Mouse (Mus musculus) MEL (cell line): ENCODE measurements around the gene Cdh23. TPM values are rescaled to one million over a fixed set of nuclear protein-coding genes. Genes with fewer than 3 reads are reported as not detected.

ENCODE experiments used
- DNase-seq: peaks from one replicate; pipeline ENCODE4 v3.0.0; 2011; ENCODE audit warnings: low read depth, low spot score
- H3K27ac ChIP-seq: 2 replicates; pipeline ENCODE4 v1.5.1; 2012; ENCODE audit warnings: low read depth, mild to moderate bottlenecking, control low read depth, low read length, moderate library complexity; ENCODE audit not compliant: control insufficient read depth
- H3K27me3 ChIP-seq, 2 experiments: fragments of 150-350 bp in 1 of 2; sonication (generic) in 1 of 2; 2 replicates each; pipeline ENCODE4 v1.6.1; 2012; ENCODE audit warnings: low read length in 2 of 2, mild to moderate bottlenecking in 2 of 2, improper control_type of control experiment in 1 of 2, moderate library complexity in 1 of 2; ENCODE audit not compliant: insufficient read depth in 2 of 2, control insufficient read depth in 1 of 2
- H3K36me3 ChIP-seq, 2 experiments: 2 replicates each; pipeline ENCODE4 v1.6.1; 2012 to 2014; ENCODE audit warnings: low read length in 2 of 2, improper control_type of control experiment in 1 of 2, inconsistent platforms in 1 of 2, mild to moderate bottlenecking in 1 of 2; ENCODE audit not compliant: insufficient read depth in 2 of 2, control insufficient read depth in 1 of 2
- H3K4me1 ChIP-seq, 2 experiments: fragments of 150-350 bp in 1 of 2; sonication (generic) in 1 of 2; 2 replicates each; pipeline ENCODE4 v1.6.1; 2012; ENCODE audit warnings: low read length in 2 of 2, improper control_type of control experiment in 1 of 2, mild to moderate bottlenecking in 1 of 2; ENCODE audit not compliant: insufficient read depth in 2 of 2, control insufficient read depth in 1 of 2
- H3K4me3 ChIP-seq, 2 experiments: fragments of 150-350 bp in 1 of 2; sonication (generic) in 1 of 2; 2 replicates each; pipeline ENCODE4 v1.5.1; 2012; ENCODE audit warnings: low read depth in 2 of 2, low read length in 2 of 2, mild to moderate bottlenecking in 2 of 2, moderate library complexity in 2 of 2, control low read depth in 1 of 2, improper control_type of control experiment in 1 of 2; ENCODE audit not compliant: control insufficient read depth in 1 of 2, insufficient read depth in 1 of 2
- H3K79me2 ChIP-seq: 2 replicates; pipeline ENCODE4 v1.6.1; 2012; ENCODE audit warnings: mild to moderate bottlenecking, low read length, moderate library complexity; ENCODE audit not compliant: control insufficient read depth, poor library complexity, insufficient read depth
- H3K9ac ChIP-seq: 2 replicates; pipeline ENCODE4 v1.6.1; 2012; ENCODE audit warnings: low read depth, mild to moderate bottlenecking, control low read depth, low read length, moderate library complexity; ENCODE audit not compliant: control insufficient read depth, poor library complexity, severe bottlenecking
- H3K9me3 ChIP-seq: fragments of 150-350 bp; sonication (generic); replicated peaks from 2 replicates; pipeline ENCODE4 v1.6.1; 2012; ENCODE audit warnings: mild to moderate bottlenecking, low read length, improper control_type of control experiment, moderate library complexity; ENCODE audit not compliant: insufficient read depth
- CHD2 ChIP-seq: IDR thresholded peaks from 2 replicates; pipeline ENCODE4 v1.6.1; 2011; ENCODE audit warnings: low read length, improper control_type of control experiment
- CTCF ChIP-seq, 3 experiments: IDR thresholded peaks in 2 of 3; conservative IDR thresholded peaks in 1 of 3; 2 replicates each; pipeline ENCODE4 v1.5.1; 2011 to 2012; ENCODE audit warnings: low read length in 3 of 3, low read depth in 2 of 3, mild to moderate bottlenecking in 2 of 3, improper control_type of control experiment in 1 of 3, inconsistent platforms in 1 of 3, mixed read lengths in 1 of 3, moderate library complexity in 1 of 3; ENCODE audit not compliant: control insufficient read depth in 1 of 3, insufficient read depth in 1 of 3, poor library complexity in 1 of 3, severe bottlenecking in 1 of 3
- E2F4 ChIP-seq: IDR thresholded peaks from 2 replicates; pipeline ENCODE4 v1.6.1; 2011; ENCODE audit warnings: low read depth, low read length, improper control_type of control experiment, borderline replicate concordance
- ELF1 ChIP-seq: IDR thresholded peaks from 2 replicates; pipeline ENCODE4 v1.6.1; 2014; ENCODE audit warnings: low read depth, mild to moderate bottlenecking, inconsistent platforms, low read length, improper control_type of control experiment, moderate library complexity
- EP300 ChIP-seq, 2 experiments: IDR thresholded peaks; 2 replicates each; pipeline ENCODE4 v1.6.1; 2011; ENCODE audit warnings: improper control_type of control experiment in 2 of 2, low read length in 2 of 2, low read depth in 1 of 2, mild to moderate bottlenecking in 1 of 2
- ETS1 ChIP-seq: IDR thresholded peaks from 2 replicates; pipeline ENCODE4 v1.6.1; 2012; ENCODE audit warnings: low read depth, mild to moderate bottlenecking, inconsistent platforms, low read length, improper control_type of control experiment, moderate library complexity
- HCFC1 ChIP-seq: IDR thresholded peaks from 2 replicates; pipeline ENCODE4 v1.6.1; 2012; ENCODE audit warnings: low read depth, mild to moderate bottlenecking, inconsistent platforms, low read length, improper control_type of control experiment, moderate library complexity
- JUND ChIP-seq: IDR thresholded peaks from 2 replicates; pipeline ENCODE4 v1.6.1; 2011; ENCODE audit warnings: low read depth, mild to moderate bottlenecking, improper control_type of control experiment, low read length
- KAT2A ChIP-seq: conservative IDR thresholded peaks from 2 replicates; pipeline ENCODE4 v1.6.1; 2012; ENCODE audit warnings: low read depth, low read length, improper control_type of control experiment, inconsistent platforms
- MEF2A ChIP-seq: IDR thresholded peaks from 2 replicates; pipeline ENCODE4 v1.6.1; 2014; ENCODE audit warnings: low read depth, mild to moderate bottlenecking, inconsistent platforms, low read length, improper control_type of control experiment; ENCODE audit not compliant: poor library complexity, insufficient replicate concordance, severe bottlenecking; ENCODE audit errors: extremely low read depth
- MXI1 ChIP-seq: IDR thresholded peaks from 2 replicates; pipeline ENCODE4 v1.6.1; 2011; ENCODE audit warnings: mild to moderate bottlenecking, low read depth, low read length, improper control_type of control experiment
- MYC ChIP-seq: IDR thresholded peaks from 2 replicates; pipeline ENCODE4 v1.6.1; 2011; ENCODE audit warnings: low read depth, mild to moderate bottlenecking, low read length, improper control_type of control experiment, moderate library complexity
- POLR2A ChIP-seq, 2 experiments: IDR thresholded peaks; 2 replicates each; pipeline ENCODE4 v1.6.1; 2011 to 2012; ENCODE audit warnings: low read length in 2 of 2, mild to moderate bottlenecking in 2 of 2, control low read depth in 1 of 2, improper control_type of control experiment in 1 of 2, low read depth in 1 of 2, moderate library complexity in 1 of 2; ENCODE audit not compliant: control insufficient read depth in 1 of 2, insufficient read depth in 1 of 2, poor library complexity in 1 of 2
- SMC3 ChIP-seq: IDR thresholded peaks from 2 replicates; pipeline ENCODE4 v1.6.1; 2011; ENCODE audit warnings: low read depth, low read length, improper control_type of control experiment
- TAL1 ChIP-seq: IDR thresholded peaks from 2 replicates; pipeline ENCODE4 v1.6.1; 2012; ENCODE audit warnings: mild to moderate bottlenecking, inconsistent platforms, low read length, moderate library complexity, mixed read lengths
- UBTF ChIP-seq: IDR thresholded peaks from 2 replicates; pipeline ENCODE4 v1.6.1; 2012; ENCODE audit warnings: low read depth, mild to moderate bottlenecking, inconsistent platforms, low read length, improper control_type of control experiment, moderate library complexity, borderline replicate concordance; ENCODE audit not compliant: insufficient read depth
- USF1 ChIP-seq: IDR thresholded peaks from 2 replicates; pipeline ENCODE4 v1.6.1; 2014; ENCODE audit warnings: low read depth, mild to moderate bottlenecking, inconsistent platforms, low read length, improper control_type of control experiment, moderate library complexity
- USF2 ChIP-seq, 2 experiments: IDR thresholded peaks; 2 replicates each; pipeline ENCODE4 v1.6.1; 2011 to 2012; ENCODE audit warnings: improper control_type of control experiment in 2 of 2, low read length in 2 of 2, borderline replicate concordance in 1 of 2, inconsistent platforms in 1 of 2, low read depth in 1 of 2, mild to moderate bottlenecking in 1 of 2; ENCODE audit not compliant: insufficient read depth in 1 of 2
- ZNF384 ChIP-seq: IDR thresholded peaks from 2 replicates; pipeline ENCODE4 v1.6.1; 2012; ENCODE audit warnings: low read depth, mild to moderate bottlenecking, inconsistent platforms, low read length, improper control_type of control experiment
- polyA plus RNA-seq, 2 experiments: library from polyadenylated mRNA; stranded (reverse) in 1 of 2; unstranded in 1 of 2; fragments of >175 nt in 1 of 2; fragments of >200 nt in 1 of 2; gene quantifications; 2 replicates each; pipeline versions ENCODE4 v1.2.1 to v1.2.4; 2012; ENCODE audit warnings: low replicate concordance in 2 of 2, low read depth in 1 of 2; ENCODE audit not compliant: insufficient read length in 2 of 2, insufficient read depth in 1 of 2, missing spikeins in 1 of 2
- total RNA-seq: library from RNA; depleted of rRNA; stranded (reverse); fragments of 300-350 nt; gene quantifications from 2 replicates; pipeline ENCODE4 v1.2.3, GENCODE M21; 2012

Gene Cdh23
- total and polyA plus RNA-seq, 3 experiments: 0.04 TPM; not detected in 2

DNA sequence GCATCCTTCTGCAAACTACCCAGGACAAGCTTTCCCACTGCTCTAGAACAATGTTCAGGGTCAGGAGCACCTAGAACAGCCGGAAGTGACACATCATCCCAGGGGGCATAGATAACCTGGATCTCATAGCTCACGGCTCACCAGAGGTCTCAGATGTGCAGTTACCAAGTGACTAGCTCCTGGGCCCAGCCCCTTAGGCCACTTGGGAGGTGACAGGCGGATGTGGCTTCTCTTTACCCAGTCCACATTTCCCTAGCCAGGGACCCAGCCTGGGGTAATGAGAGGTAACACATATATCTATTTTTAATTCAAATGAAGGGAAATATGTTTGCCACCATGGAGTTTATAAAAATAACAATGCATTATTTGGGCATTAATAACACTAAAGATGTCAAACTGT, 71.3 kb downstream of the Cdh23 start:
- H3K79me2 ChIP-seq: no peaks in the 10 kb centered on the region
- no peaks in the 10 kb centered on the region for H3K36me3 ChIP-seq
- no peaks in the 10 kb centered on the region for H3K4me1 ChIP-seq
- H3K27ac ChIP-seq: no peak overlapping the region
- H3K9ac ChIP-seq: no peak overlapping the region
- no peak for TF ChIP-seq MEF2A
- TF ChIP-seq ELF1: no peak
- TF ChIP-seq UBTF: no peak
- no peak for TF ChIP-seq USF1
- no peak for TF ChIP-seq MYC
- TF ChIP-seq HCFC1: no peak
- TF ChIP-seq POLR2A (IDR thresholded peaks at IDR 0.05; ENCODE audit: control insufficient read depth in 1 of 2, insufficient read depth in 1 of 2, low read depth in 1 of 2, low read length in 2 of 2, poor library complexity in 1 of 2): no peak
- TF ChIP-seq MXI1: no peak
- no peak for TF ChIP-seq KAT2A
- no peak for TF ChIP-seq E2F4
- no peak for TF ChIP-seq JUND
- H3K4me3 ChIP-seq: no peak overlapping the region
- no peaks in the 10 kb centered on the region for H3K27me3 ChIP-seq
- H3K9me3 ChIP-seq: no peaks in the 10 kb centered on the region
- no peak for DNase-seq

DNA sequence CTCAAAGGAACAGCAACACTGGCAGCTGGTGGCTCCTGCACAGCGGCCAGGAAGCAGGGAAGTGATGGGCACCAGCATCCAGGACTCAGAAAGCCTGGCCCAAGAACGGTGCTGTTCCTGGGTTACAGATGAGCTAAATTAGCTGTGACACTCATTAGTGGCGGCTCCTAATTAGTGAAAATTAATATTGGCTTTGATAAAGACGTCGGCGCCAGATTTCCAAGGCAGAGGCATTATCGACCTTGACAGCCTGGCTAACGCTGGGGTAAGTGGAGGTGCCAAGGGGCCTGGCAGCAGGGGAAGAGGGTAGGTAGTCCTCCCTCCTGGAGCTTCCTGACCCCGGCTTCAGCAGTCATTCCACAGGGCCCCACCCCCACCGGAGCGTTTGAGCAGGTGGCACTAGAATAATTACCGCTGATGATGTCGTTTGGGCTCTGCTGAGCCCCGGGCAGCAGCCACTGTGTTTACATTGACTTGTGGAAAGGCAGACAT, 72.0 kb downstream of the Cdh23 start:
- Histone ChIP-seq H3K27me3 (no peaks in the 10 kb centered on the region), H3K4me3 (no peak overlapping the region), H3K9ac (no peak overlapping the region), H3K4me1 (no peaks in the 10 kb centered on the region), H3K27ac (no peak overlapping the region), H3K36me3 (no peaks in the 10 kb centered on the region), H3K9me3 (no peaks in the 10 kb centered on the region), H3K79me2 (no peaks in the 10 kb centered on the region)
- TF ChIP-seq ETS1 (no peak), TAL1 (no peak), CHD2 (no peak), USF2 (IDR thresholded peaks at IDR 0.05; ENCODE audit: borderline replicate concordance in 1 of 2, insufficient read depth in 1 of 2, low read depth in 1 of 2, low read length in 2 of 2) (no peak), ZNF384 (no peak), EP300 (IDR thresholded peaks at IDR 0.05; ENCODE audit: low read depth in 1 of 2, low read length in 2 of 2) (no peak), CTCF (IDR thresholded peaks at IDR 0.05 in 2 of 3, conservative IDR thresholded peaks at IDR 0.05 in 1 of 3; ENCODE audit: control insufficient read depth in 1 of 3, insufficient read depth in 1 of 3, low read depth in 2 of 3, low read length in 3 of 3, poor library complexity in 1 of 3, severe bottlenecking in 1 of 3) (no peak), UBTF (no peak), SMC3 (no peak), POLR2A (IDR thresholded peaks at IDR 0.05; ENCODE audit: control insufficient read depth in 1 of 2, insufficient read depth in 1 of 2, low read depth in 1 of 2, low read length in 2 of 2, poor library complexity in 1 of 2) (no peak)
- DNase-seq: no peak
